Mouse (Mus musculus) lung, postnatal 14 days (tissue): Measurements from ENCODE around the gene Spg7.
"Not testable (repeated sequence)": the region's sequence is repeated elsewhere in the genome, so short reads cannot be mapped to it uniquely, and the experiment has no call there.

ENCODE experiments used
- DNase-seq: peaks from one replicate; pipeline ENCODE4 v3.0.0; 2021

Spg7 gene

GRCm38 (mm10) chr8:123101735-123102685 lies 39.3 kb downstream of the Spg7 start, which contains the start of gene Rpl13:
Gene Rpl13 (plus strand): TSS chr8:123102350.
- peak; percentile 98 for DNase-seq

DNA sequence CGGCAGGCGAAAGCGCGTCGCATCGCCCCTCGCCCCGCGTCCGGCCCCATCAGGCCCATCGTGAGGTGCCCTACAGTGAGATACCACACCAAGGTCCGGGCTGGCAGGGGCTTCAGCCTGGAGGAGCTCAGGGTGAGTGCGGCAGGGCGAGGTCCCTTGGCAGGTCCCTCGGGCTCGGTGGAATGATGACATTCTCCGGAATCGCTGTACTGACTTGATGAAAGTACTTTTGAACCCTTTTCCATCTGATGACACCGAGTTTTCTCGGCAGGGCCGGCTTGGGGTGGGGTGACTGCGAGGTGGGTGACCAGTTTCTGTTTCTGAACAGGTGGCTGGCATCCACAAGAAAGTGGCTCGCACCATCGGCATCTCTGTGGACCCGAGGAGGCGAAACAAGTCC lies 40.1 kb downstream of the Spg7 start:
- DNase-seq = not testable (repeated sequence)

GRCm38 (mm10) chr8:123103285-123103684 lies 40.5 kb downstream of the Spg7 start:
- no peak for DNase-seq

- DNase-seq = no peak
These were observed 41.5 kb downstream of the Spg7 start for GRCm38 (mm10) chr8:123104046-123104767.

GRCm38 (mm10) chr8:123105553-123106326 lies 43.0 kb downstream of the Spg7 start:
- DNase-seq = no peak

DNA sequence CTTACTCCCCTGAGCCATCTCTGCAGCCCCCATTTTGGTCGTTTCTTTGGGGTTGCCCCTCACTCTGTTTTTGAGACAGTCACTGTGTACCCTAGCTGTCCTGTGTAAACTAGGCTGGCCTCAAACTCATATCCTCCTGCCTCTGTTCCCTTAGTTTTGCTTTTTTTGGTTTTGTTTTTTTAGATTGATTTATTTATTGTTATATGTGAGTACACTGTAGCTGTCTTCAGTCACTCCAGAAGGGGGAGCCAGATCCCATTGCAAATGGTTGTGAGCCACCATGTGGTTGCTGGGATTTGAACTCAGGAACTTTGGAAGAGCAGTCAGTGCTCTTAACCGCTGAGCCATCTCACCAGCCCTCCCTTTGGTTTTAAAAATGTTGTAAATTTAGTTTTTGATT lies 43.8 kb downstream of the Spg7 start:
- DNase-seq = peak; percentile 33

DNA sequence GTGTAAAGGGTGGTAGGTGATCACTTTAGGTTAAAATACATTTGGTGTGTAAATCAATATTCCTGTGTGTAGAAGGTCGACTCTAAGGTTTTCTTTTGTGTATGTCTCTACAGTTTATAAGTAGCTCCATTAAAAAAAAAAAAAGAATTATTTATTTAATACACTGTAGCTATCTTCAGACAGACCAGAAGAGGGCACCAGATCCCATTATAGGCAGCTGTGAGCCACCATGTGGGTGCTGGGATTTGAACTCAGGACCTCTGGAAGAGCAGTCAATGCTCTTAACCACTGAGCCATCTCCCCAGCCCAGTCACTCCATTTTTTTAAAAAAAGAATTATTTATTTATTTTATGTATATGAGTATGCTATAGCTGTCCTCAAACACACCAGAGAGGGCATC lies 45.3 kb downstream of the Spg7 start:
- no peak for DNase-seq

DNA sequence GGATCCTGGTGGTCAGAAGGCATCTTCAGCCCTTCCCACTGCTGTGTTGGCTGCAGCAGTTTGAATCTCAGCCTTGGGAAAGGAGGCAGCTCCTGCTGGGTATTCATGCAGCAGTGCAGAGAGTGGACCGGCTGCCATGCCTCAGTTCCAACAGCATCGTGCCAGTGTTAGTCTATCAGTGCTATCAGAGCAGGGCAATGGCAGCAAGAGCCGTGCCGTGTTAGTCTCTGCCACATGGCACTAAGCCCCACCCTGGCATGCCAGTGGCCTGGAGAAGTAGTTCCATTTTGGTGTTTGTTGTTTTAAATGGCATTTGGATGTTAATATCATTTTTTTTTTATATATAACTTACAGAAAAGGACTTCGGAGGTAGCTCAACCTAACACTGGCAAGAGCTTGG lies 46.2 kb downstream of the Spg7 start:
- DNase-seq = no peak

DNA sequence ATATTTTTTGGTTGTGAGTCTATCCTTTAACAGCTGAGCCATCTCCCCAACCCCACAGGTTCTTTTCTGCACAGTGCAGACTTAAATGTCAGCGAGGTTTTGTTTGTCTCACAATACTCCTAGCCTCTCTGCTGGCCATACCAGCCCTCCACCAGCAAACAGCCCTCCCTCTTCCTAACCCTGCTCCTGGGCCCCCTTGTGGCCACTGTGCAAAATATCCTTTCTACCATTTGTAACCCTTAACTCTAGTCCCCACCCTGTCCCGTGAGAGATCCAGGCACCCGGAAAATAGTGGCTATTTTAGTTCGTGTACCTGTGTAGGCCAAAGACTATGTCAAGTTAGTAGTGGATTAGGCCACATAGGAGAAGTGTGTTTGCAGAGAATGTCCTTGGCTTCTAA lies 47.9 kb downstream of the Spg7 start:
- peak; percentile 69 for DNase-seq

GRCm38 (mm10) chr8:123112892-123113291 lies 50.1 kb downstream of the Spg7 start:
- DNase-seq = no peak

- no peak for DNase-seq
These were observed 51.2 kb downstream of the Spg7 start for GRCm38 (mm10) chr8:123113908-123114469.

GRCm38 (mm10) chr8:123114644-123115043 lies 51.9 kb downstream of the Spg7 start:
- no peak for DNase-seq

DNA sequence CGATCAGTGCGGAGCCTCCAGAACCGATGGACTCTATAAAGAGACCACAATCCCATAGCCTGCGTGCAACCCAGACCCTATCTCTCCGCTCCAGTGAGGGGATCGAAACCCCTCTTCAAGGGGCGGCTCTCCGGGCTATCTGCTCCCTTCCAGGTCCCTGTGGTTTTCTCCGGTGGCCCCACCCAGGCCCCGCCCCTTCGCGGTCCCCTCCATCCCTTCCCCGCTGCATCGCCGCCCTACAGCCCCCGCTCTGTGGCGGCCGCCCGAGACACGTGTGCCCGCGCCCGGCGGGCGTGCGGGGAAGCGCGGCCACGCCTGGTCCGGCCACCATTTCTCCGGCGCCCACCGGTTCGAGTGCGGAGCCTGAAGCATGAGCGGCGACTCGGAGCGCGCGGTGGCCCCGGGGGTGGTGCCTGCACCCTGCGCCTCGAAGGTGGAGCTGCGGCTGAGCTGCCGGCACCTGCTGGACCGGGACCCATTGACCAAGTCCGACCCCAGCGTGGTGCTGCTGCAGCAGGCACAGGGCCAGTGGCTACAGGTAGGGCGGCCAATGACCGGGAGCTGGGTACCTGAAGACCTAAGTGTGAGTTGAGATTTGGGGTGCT lies 54.5 kb downstream of the Spg7 start, which contains the start of gene Cpne7:
TSS of gene Cpne7 (plus strand) at position 248 of the 605 bp plus-strand sequence.
- DNase-seq = no peak

DNA sequence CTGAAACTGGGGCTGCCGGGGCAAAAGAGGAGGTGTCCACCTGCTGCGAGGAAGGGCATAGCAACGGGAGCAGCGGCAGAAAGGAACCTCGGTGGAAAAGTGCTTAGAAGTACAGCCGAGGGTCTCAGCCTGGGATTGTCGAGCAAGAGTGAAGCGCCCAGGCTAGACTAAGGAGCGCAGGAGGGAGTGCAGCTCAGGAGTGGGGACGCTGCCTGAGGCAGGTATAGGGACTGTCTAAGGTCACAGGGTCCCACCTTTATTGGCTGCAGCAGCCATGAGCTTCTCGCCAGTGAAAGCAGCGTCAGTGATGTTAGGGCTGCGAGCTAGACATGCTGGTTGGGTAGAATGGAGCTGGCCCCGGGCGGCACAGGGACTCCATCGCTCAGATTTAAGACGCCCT lies 55.0 kb downstream of the Spg7 start:
- no peak for DNase-seq

DNA sequence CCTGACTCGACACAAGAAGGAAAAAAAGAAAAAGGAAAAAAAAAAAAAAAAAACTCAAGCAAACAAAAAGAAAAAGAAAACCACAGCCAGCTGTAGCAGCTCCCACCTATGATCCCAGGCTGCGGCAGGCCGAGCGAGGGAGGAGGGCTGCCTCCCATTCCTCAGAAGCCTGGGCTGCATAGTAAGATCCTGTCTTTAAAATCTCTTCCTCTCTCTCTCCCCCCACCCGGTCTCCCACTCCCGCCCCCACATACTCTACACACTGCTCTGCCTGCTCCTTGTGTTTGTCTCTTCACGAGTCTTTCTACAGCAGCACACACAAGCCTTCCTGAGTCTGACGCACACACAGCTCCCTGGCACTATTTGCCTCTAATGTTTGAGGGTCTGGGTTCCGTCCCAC lies 59.3 kb downstream of the Spg7 start:
- DNase-seq = no peak

- no peak for DNase-seq
These were observed 59.9 kb downstream of the Spg7 start for GRCm38 (mm10) chr8:123122670-123123069.

DNA sequence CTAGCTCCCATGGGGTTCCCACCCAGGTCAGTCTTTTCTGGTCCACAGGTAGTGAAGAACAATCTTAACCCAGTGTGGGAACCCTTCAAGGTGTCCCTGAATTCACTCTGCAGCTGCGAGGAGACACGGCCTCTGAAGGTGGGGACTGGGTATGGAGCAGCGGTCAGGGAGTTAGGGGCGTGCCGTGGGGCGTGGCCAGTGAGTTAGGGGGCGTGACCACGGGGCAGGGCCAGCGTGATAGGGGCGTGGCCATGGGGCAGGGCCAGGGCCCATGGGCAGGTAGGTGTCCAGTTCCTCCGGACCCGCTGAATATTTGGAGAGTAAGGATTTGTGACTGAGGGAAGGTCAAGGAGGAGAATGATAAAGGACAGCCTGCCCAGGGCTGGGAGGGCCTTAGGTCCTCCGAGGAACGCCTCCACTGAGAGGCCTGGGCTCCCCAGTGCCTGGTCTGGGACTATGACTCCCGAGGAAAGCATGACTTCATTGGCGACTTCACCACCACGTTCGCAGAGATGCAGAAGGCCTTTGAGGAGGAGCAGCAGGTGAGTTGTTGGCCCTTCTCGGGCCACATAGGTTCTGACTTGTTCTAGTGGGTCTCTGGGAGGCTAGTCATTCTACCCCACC lies 63.6 kb downstream of the Spg7 start:
- peak; percentile 72 for DNase-seq

DNA sequence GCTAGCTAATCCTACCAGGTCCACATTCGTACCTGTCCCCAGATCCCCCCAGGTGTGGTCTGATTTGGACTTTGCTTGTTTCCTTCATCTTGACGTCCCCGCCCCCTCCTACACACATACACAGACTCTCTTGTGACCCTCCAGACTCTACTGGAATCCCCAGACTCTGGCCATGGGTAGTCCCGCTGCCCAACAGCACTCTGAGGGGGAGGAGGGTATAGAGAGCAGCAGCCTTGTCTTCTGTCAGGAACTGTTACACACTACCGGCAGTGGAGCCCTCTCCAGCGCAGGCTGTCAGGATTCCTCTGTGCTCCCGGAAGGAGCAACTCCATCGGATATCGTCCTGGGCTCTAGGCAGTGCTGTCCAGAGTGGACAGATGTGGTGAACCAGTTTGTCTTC lies 68.3 kb downstream of the Spg7 start:
- no peak for DNase-seq

- no peak for DNase-seq
These were observed 70.2 kb downstream of the Spg7 start for GRCm38 (mm10) chr8:123132953-123133352.

DNA sequence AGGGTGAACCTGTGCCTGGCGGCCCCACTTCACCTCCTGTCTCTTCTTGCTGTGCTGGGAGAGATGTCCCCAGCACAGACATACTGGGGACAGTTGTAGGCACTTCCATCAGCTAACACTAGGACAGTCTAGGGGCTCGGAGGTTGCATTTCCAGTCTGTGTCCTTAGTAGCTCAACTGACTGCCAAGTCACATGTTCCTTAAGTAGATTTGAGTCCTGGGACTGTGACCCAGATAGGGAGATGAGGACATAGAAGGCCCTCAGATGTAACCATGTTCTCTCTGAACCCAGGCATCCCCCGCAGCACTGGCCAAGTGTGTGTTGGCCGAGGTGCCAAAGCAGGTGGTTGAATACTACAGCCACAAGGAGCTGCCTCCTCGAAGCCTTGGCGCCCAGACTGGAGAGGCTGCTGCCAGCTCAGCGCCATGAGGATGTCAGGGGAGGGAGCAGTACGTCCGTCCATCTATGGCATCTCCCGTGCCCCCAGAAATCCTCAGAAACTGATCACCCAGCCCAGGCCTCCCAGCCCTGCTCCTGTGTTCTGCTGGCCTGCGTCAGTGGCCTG lies 71.5 kb downstream of the Spg7 start:
- no peak for DNase-seq

DNA sequence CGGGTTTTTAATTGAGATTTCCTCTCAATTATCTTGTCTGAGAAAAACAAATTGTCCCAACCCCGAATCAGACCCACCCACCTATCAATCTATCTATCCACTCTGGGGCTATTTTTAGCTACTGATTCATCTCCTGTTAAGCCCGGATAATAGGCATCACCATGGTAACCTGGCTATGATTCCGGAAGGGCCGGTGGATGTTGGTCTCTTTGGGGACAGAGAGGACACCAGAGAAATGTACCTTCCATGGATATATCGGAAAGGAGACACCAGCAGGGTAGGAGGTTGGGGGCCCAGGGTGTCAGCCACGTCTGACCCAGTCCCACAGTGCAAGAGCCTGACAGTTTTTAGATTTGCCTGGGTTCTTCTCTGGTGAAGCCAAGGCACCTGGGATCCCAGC lies 72.7 kb downstream of the Spg7 start:
- no peak for DNase-seq

- DNase-seq = no peak
These were observed 73.1 kb downstream of the Spg7 start for GRCm38 (mm10) chr8:123135806-123136205.
